Mouse (Mus musculus): ENCODE measurements around the gene Wdr18.

Wdr18 gene

DNA sequence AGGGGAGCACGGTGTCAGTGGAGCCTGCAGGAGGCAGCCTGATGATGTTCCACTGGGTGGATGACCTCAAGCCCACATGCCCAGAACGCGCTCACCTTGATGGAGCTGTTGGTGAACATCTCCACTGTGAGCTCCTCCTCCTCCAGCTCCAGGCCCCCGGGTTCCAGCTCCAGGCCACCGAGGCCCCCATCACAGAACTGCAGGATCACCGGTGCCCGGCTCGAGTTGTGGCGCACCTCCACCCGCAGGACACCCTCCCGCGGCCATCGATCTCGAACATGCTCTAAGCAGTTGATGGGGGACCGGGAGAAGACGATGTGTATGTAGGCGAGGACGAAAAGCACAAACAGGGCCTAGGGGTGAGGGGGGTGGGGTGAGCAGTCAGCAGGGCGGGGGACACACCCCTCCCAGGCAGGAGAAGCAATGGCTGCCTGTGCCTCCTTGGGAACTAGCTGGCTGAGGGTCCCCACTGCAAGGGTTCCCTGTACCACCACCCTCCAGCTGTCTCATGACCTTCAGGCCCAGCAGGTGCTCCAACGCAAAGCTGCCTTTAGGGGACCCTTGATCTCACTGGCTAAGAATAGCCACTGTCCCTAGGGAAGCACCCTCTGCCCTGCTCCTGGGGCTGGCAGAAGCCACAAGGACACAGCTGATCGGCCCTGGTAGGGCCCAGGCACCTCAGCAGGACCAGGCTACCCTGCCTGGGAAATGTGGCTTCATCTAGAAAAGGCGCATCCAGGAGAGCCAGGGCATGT is 19.6 kb downstream of the Wdr18 start:
- DNase-seq: no peak

DNA sequence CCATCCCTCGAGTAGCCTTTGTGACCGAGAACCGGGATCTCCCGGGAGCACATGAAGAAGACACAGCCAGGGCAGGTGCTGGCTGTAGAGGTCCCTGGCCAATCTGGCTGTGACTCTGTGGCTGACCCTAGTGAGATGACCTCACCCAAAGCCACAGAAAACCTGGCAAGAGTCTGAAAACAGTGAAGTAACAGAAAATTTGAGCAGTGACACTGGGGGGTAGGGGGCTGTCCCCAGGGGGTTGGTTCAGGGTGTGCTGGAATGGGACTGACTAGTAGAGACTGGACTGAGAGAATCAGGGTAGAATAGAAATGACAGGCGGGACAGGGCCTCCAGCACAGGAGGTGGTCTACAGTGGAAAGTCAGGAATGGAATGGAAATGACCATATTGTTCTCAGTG is 23.3 kb downstream of the Wdr18 start:
- DNase-seq: no peak

DNA sequence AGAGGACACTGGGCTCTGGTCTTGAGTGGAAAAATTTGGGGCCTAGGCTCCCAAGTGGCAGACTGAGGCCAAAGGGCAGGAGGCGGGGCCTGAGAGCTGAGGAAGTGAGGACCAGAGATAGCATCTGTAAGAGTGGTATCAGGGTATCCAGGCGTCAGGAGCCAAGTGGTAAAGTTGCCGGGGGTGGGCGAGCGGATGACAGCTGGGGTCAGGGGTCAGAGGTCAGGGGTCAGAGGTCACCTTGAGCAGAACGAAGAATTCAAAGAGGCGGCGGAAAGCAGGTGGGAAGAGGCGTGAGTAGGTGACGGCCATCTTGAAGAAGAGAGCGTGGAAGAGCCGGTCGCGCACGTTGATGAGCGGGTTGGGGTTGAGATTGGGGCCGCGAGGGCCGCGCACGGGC is 23.7 kb downstream of the Wdr18 start:
- peak; percentile 76 for DNase-seq

DNA sequence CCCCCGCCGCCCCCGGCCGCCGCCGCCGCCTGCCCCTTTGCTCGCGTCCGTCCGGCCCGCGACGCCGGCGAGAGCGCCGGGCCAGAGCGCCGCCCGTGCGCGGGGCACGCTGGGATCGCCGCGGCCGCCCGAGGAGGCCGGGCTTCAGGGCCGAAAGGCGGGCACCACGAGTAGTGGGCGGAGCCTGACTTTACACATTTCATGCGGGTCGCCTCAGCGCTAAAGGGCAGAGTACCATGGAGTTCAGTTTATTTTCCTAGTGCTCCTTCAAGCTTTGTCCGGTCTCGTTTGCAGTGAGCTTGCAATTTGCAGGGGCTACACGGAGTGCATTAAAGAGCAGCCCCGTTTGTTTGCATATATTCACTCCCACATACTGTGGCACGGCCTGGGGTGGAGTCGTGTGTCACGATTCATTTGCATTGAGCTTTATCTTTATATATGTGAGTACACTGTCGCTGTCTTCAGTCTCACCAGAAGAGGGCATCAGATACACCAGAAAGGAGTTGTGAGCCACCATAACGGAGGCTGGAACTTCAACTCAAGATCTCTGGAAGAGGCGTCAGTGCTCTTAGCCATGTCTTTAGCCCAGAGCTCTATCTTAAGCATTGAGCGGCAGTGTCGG is 24.4 kb downstream of the Wdr18 start, which contains the start of gene Tmem259:
Gene Tmem259, minus strand, starts transcription at position 136 of the 622 bp plus-strand sequence.
- peak; percentile 94 for DNase-seq

DNA sequence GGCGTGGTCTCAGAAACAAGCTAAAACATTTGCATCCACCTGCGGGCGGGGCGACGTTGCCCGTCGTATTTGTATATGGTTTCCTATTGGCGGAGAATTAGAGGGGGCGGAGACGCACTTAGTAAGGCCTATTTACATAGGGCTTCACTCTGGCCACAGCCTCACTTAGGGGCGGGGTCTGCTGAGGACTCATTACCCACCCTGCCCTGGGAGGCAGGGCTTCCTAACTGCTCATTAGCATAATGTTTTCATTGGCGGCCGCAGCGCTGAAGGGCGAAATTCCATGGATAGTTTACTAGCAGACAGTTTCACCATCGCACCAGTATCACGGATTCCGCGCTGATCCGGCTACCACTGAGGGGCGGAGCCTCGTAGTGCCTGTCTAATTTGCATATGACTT is 24.9 kb downstream of the Wdr18 start:
- peak; percentile 99 for DNase-seq

DNA sequence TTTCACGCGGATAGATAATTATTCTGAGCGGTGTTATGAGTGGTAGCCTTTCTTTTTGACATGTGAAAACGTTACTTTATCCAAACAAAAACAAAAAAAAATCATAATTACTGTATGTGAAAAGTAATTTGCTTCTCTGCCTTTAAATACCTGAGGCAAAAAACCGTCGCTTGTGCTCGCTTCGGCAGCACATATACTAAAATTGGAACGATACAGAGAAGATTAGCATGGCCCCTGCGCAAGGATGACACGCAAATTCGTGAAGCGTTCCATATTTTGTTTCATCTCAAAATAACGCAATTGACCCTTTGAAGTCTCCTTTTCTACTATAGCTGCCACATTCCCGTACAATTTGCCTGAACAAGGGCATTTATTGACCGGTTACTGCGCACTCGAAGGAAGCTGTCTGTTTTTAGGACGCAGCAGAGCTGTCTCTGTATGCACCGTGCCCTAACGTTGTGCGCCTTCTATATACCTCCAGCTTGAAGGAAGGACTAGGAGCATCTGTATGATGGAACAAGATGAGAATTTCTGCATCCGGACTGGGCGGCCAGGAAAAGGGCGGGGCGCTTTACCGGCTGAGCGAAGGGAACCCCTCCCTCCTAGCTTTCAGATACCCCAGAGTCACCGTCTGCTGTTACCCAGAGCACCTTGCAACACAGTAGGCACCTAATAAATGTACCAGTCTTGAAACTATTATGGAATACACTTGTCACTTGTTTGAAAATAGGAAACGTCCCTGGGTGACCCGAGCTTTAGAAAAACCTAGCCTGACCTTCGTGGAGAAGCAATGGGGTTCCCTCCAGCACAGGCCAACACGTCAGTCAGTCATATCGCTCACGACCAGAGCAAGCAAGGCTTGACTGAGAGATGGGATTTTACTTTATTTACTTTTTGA is 25.6 kb downstream of the Wdr18 start:
- peak; percentile 81 for DNase-seq

DNA sequence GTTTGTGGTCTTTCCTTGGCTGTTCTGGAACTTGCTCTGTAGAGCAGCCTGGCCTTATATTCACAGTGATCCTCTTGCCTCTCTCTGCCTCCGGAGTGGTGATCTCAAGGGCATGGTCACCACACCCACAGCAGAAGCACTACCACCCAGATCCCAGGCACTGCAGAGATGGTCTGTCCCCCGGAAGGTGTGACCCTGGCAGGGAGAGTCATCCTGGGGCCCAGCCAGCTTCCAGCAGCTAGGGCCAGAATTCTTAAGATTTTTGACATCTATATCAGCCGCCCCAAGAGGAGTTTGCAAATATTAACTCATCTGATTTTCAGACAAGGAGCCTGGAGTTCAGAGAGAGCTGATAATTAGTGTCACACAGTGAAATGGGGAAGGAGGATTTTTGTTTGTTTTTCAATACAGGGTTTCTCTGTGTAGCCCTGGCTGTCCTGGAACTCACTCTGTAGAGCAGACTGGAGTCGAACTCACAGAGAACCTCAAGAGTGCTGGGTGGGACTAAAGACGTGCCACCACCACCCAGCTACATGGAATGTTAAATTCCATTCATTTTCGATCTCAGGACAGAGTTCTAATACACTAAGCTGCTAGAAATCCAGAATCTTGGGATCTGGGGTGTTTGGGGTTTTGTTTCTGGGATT is 26.4 kb downstream of the Wdr18 start:
- DNase-seq: peak; percentile 80

DNA sequence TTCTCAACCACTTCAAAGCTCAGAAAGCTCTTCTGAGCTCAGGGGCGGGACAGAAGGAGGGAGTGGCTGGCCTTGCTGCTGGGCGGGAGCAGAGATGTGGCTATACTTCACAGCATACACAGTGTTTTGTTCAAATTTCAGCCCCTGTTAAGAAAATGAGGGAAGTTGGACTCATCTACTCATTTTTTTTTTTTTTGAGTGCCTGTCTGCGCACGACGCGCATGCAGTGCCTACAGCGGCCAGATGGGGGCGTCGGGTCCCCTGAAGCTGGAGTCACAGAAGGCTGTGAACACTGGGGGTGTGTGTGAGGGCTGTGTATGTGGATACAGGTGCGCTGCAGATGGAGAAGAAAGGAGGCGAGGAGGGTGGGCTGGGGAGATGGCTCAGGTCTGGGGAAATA is 27.0 kb downstream of the Wdr18 start:
- DNase-seq: peak; percentile 95

DNA sequence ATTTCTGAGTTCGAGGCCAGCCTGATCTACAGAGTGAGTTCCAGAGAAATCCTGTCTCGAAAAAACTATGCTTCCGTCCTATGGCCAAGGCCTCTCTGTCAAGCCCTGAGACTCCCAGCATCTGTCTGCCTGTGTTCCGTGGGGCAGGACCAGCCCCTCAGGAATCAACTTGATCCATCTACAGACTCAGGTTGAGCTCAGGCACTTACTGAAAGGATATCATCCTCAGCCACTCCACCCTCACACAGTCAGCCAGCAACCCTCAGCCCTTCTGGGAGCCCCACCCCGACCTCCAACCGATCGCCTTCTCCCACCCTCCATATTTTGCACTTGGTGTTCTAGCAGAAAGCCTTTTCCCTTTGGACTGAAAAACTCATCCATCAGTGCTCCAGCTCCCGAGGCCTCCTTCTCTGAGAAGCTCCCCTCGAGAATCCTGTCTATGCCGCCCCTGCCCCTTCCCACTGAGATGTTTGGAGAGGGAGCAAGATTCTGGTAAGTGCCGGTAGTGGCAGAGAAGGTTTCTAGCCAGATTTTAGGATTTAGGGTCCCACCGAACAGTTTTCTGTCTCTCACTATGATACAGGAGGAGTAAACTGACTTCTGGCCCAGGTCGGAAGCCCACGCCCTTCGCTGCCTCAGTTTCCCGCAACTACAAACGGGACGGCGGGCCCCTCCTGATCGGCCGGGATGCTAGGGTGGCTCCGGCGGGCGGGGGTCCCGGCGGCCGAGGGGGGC is 28.0 kb downstream of the Wdr18 start:
- no peak for DNase-seq

DNA sequence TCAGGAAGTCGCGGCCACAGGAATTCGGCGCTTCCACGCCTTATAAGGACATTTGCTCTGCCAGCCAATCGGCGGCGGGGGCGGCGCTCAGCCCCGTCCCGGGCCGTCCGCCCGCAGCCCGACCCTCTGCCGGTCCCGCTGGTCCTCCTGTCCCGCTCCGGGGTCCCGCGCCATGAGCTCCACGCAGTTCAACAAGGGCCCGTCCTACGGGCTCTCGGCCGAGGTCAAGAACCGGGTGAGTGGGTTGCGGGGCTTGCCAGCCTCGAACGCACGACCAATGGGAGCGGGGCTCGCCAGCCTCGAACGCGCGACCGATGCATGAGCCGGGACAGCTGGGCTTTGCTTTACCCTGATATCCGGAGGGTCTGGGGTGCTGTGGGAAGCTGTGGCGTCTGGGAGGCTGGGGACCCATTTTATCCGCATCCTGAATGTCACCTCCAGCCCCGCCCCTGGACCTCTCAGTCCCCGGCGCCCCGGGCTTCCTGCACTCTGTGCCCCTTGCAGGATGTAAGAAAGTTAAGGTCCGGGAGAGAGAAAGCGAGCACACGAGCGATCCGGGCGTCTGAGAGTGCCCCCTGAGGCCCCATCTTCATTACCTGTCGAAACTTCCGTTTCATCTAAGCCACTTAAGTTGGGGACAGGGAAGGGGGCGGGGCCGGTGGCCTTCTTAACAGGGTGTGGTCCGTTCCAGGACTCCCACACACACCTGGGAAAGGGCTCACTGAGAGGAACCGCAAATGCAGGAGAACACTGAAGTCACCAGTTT is 28.7 kb downstream of the Wdr18 start, which contains the start of gene Cnn2:
Gene Cnn2, plus strand, starts transcription at position 79 of the 766 bp plus-strand sequence.
- DNase-seq: peak; percentile 84

DNA sequence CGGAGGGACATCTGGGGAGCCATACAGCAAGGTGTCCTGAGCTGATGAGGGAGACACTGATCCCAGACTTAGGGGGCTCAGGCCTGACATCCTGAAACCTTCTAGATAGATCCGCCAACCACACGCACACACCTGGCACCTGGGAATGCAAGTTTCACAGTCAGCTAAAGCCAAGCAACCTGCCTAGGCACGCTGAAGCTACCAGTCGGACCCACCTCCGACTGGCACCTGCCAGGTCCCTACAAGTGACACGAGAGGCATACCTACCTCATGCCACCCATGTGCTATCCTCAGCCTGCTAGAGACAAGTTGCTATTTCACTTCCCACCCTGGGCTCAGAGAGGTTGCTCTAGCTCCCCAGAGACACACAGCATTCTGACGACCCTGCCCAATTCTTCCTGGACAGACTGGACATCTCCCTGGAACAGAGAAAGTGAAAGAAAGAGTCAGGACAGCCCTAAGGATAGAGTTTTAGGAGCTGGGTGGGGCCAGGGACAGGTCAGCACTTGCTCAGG is 29.4 kb downstream of the Wdr18 start:
- DNase-seq: no peak

DNA sequence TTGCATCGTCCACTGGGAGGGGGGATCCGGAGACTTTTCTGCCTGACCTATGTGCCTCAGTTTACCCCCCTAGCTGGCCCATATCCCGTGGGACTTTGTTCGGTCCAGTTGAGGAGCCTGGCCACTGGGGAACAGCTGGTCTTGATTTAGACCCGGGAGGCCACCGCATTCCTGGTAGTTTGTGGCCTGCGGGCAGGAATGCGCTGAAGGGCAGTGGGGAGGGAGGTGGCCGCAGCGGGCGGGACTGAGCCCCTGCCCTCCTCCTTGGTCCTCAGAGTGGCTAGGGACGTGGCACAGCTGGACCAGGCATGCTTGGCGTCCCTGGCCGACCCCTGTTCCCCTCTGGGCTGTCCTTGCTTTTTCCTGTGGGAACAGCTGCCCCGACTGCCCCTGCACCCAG is 29.9 kb downstream of the Wdr18 start:
- peak; percentile 88 for DNase-seq

DNA sequence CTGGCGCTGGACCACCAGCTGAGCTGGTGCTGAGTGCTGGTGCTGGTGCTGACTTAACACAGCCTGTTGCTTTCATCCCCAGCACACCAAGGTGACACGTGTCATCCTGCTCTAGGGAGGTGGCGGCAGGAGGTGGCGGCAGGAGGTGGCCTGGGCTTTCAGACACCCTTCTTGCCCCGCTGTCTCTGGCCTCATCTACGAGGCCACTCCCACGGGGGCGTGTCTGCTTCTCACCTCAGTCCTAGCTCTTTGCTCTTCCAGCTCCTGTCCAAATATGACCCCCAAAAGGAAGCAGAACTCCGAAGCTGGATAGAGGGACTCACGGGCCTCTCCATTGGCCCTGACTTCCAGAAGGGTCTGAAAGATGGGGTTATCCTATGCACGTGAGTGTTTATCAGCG is 31.1 kb downstream of the Wdr18 start:
- DNase-seq: no peak

DNA sequence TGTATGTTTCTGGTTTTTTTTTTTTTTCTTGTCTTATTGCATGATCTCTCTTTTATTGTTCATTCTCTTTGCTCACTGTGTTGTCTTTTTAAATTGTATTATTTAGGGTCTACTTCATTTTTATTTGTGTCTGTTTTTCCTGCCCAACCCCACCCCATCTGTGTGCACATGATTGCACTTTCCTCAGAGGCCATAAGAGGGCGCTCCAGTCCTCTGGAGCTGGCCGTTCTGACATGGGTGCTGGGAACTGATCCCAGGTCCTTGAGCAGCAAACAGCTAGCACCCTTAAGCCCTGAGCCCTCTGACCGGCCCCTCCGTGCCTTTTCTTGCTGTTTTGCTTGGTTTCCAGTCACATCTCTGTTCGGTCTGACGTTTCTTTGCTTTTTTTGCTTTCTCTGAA is 31.6 kb downstream of the Wdr18 start:
- no peak for DNase-seq

DNA sequence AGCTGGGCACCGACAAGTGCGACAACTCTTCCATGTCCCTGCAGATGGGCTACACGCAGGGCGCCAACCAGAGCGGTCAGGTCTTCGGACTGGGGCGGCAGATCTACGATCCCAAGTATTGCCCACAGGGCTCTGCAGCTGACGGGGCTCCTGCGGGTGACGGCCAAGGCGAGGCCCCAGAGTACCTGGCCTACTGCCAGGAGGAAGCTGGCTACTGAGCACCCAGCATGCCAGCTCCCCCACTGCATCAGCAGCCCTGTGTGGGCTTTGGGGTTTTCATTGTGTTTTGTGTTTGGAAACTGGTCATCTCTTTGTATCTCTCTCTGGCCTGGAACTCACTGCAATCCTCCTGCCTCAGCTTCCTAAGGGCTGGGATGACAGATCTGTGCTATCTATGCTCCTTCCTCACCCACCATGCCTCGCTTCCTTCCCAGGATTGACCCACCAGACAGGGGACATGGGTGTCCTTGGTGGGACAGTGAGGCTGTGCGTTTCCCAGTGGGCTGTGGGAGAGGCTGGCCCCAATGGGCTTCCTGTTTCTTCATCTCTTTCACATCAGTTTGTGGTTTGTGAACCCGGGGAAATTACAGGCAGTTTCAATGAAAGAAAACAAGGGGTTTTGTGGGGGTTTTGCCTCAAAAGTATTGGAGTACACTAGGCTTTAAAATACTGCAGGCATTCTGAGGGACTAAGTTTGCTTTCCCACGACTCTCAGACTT is 34.6 kb downstream of the Wdr18 start:
- no peak for DNase-seq

DNA sequence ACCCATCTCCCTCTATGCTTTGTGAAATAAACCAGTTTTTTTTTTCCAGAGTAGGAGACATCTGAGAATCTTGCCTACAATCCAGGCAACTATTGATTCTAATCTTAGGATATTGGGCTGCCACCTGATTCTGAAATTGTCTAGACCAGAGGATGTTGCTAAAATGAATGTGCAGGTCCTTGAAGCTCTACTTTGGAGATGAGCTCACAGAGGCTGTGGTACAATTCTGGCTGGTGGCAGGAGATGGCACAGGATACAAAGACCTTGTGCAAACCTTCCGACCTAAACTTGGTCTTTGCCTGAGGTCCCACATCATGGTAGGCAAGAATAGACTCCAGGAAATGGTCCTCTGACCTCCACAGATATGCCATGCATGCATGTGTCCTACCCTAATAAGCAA is 35.7 kb downstream of the Wdr18 start:
- no peak for DNase-seq

DNA sequence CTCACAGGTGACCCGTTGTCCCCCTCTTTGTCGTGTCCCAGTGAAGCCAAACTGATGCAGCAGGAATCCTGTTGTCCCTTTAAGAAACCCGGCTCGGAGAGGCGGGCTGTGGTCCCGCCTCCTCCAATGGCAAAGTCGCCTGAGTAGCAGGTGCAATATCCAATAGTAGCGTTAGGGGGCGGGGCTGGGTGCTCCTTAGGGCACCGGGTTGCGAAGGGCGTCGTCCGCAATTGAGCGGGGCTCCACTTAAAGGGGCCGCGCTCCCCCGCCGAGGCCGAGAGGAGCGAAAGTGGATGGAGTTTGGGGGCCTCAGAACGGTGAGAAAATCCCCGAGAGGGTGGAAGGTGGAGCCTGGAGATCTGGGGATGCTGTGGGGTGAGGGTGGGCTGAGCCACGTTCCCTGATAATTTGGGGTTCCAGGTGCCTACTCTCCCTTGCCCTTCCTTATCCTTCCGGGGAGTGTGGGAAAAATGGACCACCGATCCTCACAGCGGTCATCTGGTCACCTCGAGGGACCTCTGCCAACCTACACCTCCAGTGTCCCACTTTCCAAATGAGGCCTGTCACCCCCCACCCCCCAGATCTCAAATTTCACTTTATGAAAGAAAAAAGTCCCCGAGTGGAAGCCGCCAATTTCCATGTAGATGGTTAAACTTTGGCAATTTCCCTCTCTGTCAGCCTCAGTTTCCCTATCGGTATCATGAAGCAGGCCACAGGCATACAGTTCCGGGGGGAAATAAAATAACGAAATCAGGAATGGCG is 36.5 kb downstream of the Wdr18 start, which contains the start of gene Abca7:
Gene Abca7, plus strand, starts transcription at position 223 of the 762 bp plus-strand sequence.
- DNase-seq: peak; percentile 99

DNA sequence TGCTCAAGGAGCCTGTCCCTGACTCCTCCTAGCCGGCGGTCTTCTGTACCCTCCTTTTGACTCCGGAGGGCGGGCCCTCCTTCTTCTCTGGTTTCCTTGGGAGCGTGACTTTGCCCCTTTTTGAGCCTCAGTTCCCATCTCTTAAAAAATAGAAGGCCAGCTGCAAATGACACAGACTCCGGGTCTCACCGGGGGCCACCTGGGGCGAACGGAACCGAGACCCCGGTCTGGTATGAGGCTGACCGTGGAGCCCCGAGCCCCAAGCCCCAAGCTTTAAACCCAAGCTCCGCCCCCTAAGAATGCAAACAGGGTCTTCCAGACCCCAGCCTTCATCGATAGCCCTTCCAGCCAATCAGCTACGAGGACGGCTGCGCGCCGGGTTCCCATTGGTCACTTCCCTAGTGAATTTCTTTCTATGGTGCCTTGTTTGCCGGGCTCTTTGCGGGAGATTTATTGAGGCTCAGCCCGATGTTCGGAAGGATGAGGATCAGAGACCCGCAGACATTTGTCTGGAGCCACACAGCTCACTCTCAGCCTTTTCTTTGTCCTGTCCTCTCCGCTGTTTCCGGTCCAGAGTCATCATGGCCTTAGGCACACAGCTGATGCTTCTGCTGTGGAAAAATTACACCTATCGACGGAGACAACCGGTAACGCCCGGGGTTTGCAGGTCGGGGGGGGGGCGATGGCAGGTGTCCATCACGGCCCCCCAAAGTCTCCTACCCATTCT is 37.2 kb downstream of the Wdr18 start:
- peak; percentile 76 for DNase-seq

DNA sequence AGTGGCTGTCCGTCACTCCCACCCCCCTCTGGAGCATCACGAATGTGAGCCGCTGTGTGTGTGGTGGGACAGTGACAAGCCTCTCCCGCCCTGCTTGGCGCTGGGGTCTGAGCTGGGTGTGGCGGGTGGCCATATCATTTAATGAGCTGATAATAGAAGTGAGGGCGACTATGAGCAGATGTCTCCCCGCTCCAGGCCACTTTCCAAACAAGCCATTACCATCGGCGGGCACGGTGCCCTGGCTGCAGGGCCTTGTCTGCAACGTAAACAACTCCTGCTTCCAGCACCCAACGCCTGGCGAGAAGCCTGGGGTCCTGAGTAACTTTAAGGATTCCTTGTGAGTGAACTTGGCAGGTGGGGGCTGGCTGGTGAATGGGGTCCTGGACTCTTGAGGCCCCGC is 37.9 kb downstream of the Wdr18 start:
- DNase-seq: peak; percentile 76

Data from lung, postnatal 10 days (tissue).